Mouse (Mus musculus) intestine, embryonic 14.5 days (tissue): ENCODE data around the gene Dock2. TPM values are rescaled to one million over a fixed set of nuclear protein-coding genes. Genes with fewer than 3 reads are reported as not detected.
A peak's percentile ranks its signal among the peaks of the same experiment; 100 is the strongest.

Source experiments
- ATAC-seq: fragments of 200-750 bp; cut with Nextera tagmentation; replicated peaks from 2 replicates; pipeline ENCODE4 v1.8.0; 2017; ENCODE audit warnings: low read depth, moderate number of reproducible peaks, moderate TSS enrichment, moderate library complexity; ENCODE audit not compliant: low FRiP score, low TSS enrichment
- DNase-seq: peaks from one replicate; pipeline ENCODE4 v3.0.0-alpha.2; 2018; ENCODE audit warnings: low spot score
- H3K27ac ChIP-seq: fragments of 300-500 bp; sonication (generic); 2 replicates; pipeline ENCODE4 v1.5.1; 2014; ENCODE audit warnings: low read depth, mild to moderate bottlenecking, control low read depth
- H3K27me3 ChIP-seq: fragments of 300-500 bp; sonication (generic); replicated peaks from 2 replicates; pipeline ENCODE4 v1.6.1; 2014; ENCODE audit warnings: low read length, control low read depth; ENCODE audit not compliant: control insufficient read depth, insufficient read depth
- H3K36me3 ChIP-seq: fragments of 300-500 bp; sonication (generic); 2 replicates; pipeline ENCODE4 v1.6.1; 2014; ENCODE audit warnings: low read length, control low read depth; ENCODE audit not compliant: control insufficient read depth, insufficient read depth
- H3K4me1 ChIP-seq: fragments of 300-500 bp; sonication (generic); replicated peaks from 2 replicates; pipeline ENCODE4 v1.6.1; 2014; ENCODE audit warnings: low read length, control low read depth, mixed read lengths; ENCODE audit not compliant: control insufficient read depth, insufficient read depth
- H3K4me2 ChIP-seq: fragments of 300-500 bp; sonication (generic); 2 replicates; pipeline ENCODE4 v1.6.1; 2014; ENCODE audit warnings: low read length
- H3K4me3 ChIP-seq: fragments of 300-500 bp; sonication (generic); 2 replicates; pipeline ENCODE4 v1.5.1; 2014; ENCODE audit warnings: low read depth, low read length, control low read depth, mixed read lengths
- H3K9ac ChIP-seq: fragments of 300-500 bp; sonication (generic); 2 replicates; pipeline ENCODE4 v1.6.1; 2014; ENCODE audit warnings: mild to moderate bottlenecking, low read length
- H3K9me3 ChIP-seq: fragments of 300-500 bp; sonication (generic); 2 replicates; pipeline ENCODE4 v1.6.1; 2016; ENCODE audit warnings: low read length, control low read depth; ENCODE audit not compliant: control insufficient read depth
- WGBS: fragments of 180-500 bp; shearing (Covaris S2); extraction: QIAGEN DNeasy Blood & Tissue Kit; methylation state at CpG from one replicate; pipeline ENCODE4 v1.1.7; 2014; 5-methylcytosine and 5-hydroxymethylcytosine counted together
- polyA plus RNA-seq: library from polyadenylated mRNA; unstranded; fragments of >200 nt; fragmentation: Nextera tagmentation; extraction: Ambion mirVana; gene quantifications from 2 replicates; pipeline ENCODE4 v1.2.1, GENCODE M21; 2014

Dock2 gene
- polyA plus RNA-seq, 1 experiment from 2014 or later = 1.5 TPM

DNA sequence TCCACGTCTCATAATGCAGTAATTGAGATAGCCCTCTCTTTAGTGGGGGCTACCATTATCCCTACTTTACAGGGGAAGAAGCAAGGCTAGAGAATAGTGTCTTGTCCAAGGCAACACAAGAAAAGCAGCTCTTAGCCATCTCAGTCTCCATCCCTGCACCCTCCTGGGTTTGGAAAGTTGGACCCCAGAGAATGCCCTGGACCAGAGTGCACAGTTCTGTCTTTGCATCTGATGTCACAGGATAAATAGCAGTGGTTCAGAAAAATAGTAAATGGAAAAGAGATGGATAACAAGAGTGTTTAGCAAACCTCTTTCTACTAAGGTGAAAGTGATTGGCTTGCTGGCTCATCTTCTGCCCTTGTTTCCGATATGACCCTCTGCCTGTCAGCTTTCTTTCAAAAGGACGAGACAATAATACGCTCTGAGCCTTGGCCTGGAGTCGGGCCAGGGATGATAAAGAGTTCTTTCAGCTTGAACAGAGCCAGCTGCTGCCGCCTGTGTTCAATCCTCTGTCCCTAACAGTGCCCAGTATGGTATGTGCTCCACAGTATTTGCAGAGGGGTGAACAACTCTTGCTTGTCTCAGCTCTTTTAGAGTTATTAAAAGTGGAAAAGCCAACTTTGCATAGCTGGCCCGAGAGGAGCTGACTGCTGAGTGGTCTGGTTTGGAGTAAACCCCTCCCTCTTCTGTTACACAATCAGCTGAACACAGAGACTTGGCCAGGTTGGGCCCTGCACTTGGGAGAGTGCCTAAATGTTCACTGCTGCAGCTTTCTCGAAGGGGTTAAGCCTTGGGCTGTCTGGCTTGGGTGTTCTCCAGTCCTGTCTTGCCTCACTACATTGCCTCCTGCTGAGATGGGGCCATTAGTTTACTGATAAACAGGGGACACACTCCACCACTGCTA lies 602.2 kb downstream of the Dock2 start:
- 21% methylated on average over 8 of the region's 8 CpGs for WGBS
- H3K4me1 ChIP-seq = peaks cover 16% of the 10 kb centered on the region
- DNase-seq = peak; percentile 63
- H3K9ac ChIP-seq = no peak overlapping the region
- peak; percentile 77 for ATAC-seq
- no peak overlapping the region for H3K4me2 ChIP-seq
- H3K9me3 ChIP-seq = no peaks in the 10 kb centered on the region
- H3K36me3 ChIP-seq = no peaks in the 10 kb centered on the region
- H3K27ac ChIP-seq = peak overlapping the region; percentile 62; the same call in 1 of the 2 replicates
- no peaks in the 10 kb centered on the region for H3K27me3 ChIP-seq
- H3K4me3 ChIP-seq = no peak overlapping the region

DNA sequence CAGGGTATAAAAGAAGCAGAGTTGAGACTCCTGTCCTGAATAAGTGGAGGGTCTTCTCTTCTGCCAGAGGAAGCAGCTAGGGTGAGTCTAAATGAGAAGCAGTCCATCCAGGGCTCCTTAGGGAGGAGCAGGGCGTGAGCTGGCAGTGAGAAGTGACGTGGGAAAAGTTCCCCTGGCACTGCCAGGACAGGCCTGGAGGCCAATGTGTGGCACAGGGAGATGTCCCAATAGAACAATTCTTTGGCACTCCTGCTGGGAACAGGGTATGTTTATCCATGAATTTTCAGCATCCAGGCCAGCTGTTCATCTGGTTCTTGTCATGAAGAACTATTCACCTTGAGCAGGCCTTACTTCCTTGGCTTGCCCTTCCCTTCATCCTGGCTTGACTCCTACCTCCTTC lies 604.9 kb downstream of the Dock2 start:
- no peak overlapping the region for H3K4me2 ChIP-seq
- H3K4me3 ChIP-seq = no peak overlapping the region
- 58% methylated on average over 2 of the region's 2 CpGs for WGBS
- no peak overlapping the region for H3K27ac ChIP-seq
- H3K27me3 ChIP-seq = no peaks in the 10 kb centered on the region
- H3K36me3 ChIP-seq = no peaks in the 10 kb centered on the region
- H3K9me3 ChIP-seq = no peaks in the 10 kb centered on the region
- ATAC-seq = no peak
- H3K4me1 ChIP-seq = peaks cover 16% of the 10 kb centered on the region
- no peak overlapping the region for H3K9ac ChIP-seq
- DNase-seq = no peak

Other genes with a start within 250 kb of the Dock2 start
- gene Spdl1, start 49.7 kb upstream of the Dock2 start, polyA plus RNA-seq = 23.4 and 23.5 TPM in 2 replicates